Mouse (Mus musculus): ENCODE measurements around the gene Sh3kbp1. TPM values are rescaled to one million over a fixed set of nuclear protein-coding genes. Genes with fewer than 3 reads are reported as not detected.

Sh3kbp1 gene
- polyA plus RNA-seq, 1 experiment from 2014 or later, result 49.6 TPM

GRCm38 (mm10) chrX:159772137-159772536, 145.1 kb downstream of the Sh3kbp1 start:
- no peak overlapping the region for H3K27ac ChIP-seq (ENCODE audit: low read depth, low read length)
- 52% methylated on average over 4 of the region's 4 CpGs for WGBS
- no peak overlapping the region for H3K4me3 ChIP-seq (ENCODE audit: low read length)
- no peaks in the 10 kb centered on the region for H3K9me3 ChIP-seq (ENCODE audit: control insufficient read depth, low read length)
- H3K9ac ChIP-seq (ENCODE audit: low read depth, low read length), result no peak overlapping the region
- peak; percentile 48; the same call in 1 of the 2 replicates for ATAC-seq
- H3K4me1 ChIP-seq (ENCODE audit: control insufficient read depth, insufficient read depth, low read depth, low read length), result no peaks in the 10 kb centered on the region
- no peak overlapping the region for H3K4me2 ChIP-seq (ENCODE audit: low read length)
- H3K27me3 ChIP-seq (replicated peaks; ENCODE audit: control insufficient read depth, insufficient read depth, low read length), result no peaks in the 10 kb centered on the region
- H3K36me3 ChIP-seq (ENCODE audit: control insufficient read depth, insufficient read depth, low read length), result no peaks in the 10 kb centered on the region

- H3K27ac ChIP-seq (ENCODE audit: low read depth, low read length), result no peak overlapping the region
- H3K9me3 ChIP-seq (ENCODE audit: control insufficient read depth, low read length), result no peaks in the 10 kb centered on the region
- no peaks in the 10 kb centered on the region for H3K27me3 ChIP-seq (replicated peaks; ENCODE audit: control insufficient read depth, insufficient read depth, low read length)
- H3K4me1 ChIP-seq (ENCODE audit: control insufficient read depth, insufficient read depth, low read depth, low read length), result no peaks in the 10 kb centered on the region
- no peak overlapping the region for H3K9ac ChIP-seq (ENCODE audit: low read depth, low read length)
- no peak overlapping the region for H3K4me2 ChIP-seq (ENCODE audit: low read length)
- 46% methylated on average over 4 of the region's 4 CpGs for WGBS
- H3K4me3 ChIP-seq (ENCODE audit: low read length), result no peak overlapping the region
- ATAC-seq, result peak; percentile 50; the same call in 1 of the 2 replicates
- no peaks in the 10 kb centered on the region for H3K36me3 ChIP-seq (ENCODE audit: control insufficient read depth, insufficient read depth, low read length)
These were observed 148.0 kb downstream of the Sh3kbp1 start for GRCm38 (mm10) chrX:159775042-159775441.

GRCm38 (mm10) chrX:159778787-159779186, 151.7 kb downstream of the Sh3kbp1 start:
- ATAC-seq, result no peak
- Histone ChIP-seq H3K27me3 (replicated peaks; ENCODE audit: control insufficient read depth, insufficient read depth, low read length) (no peaks in the 10 kb centered on the region), H3K27ac (ENCODE audit: low read depth, low read length) (no peak overlapping the region), H3K9me3 (ENCODE audit: control insufficient read depth, low read length) (no peaks in the 10 kb centered on the region), H3K9ac (ENCODE audit: low read depth, low read length) (no peak overlapping the region), H3K4me1 (ENCODE audit: control insufficient read depth, insufficient read depth, low read depth, low read length) (no peaks in the 10 kb centered on the region), H3K4me3 (ENCODE audit: low read length) (no peak overlapping the region), H3K4me2 (ENCODE audit: low read length) (no peak overlapping the region), H3K36me3 (ENCODE audit: control insufficient read depth, insufficient read depth, low read length) (no peaks in the 10 kb centered on the region)
- WGBS, result 94% methylated on average over 1 of the region's 1 CpGs

GRCm38 (mm10) chrX:159790516-159790915, 163.4 kb downstream of the Sh3kbp1 start:
- Histone ChIP-seq H3K9me3 (ENCODE audit: control insufficient read depth, low read length) (no peaks in the 10 kb centered on the region), H3K4me2 (ENCODE audit: low read length) (no peak overlapping the region), H3K27me3 (replicated peaks; ENCODE audit: control insufficient read depth, insufficient read depth, low read length) (no peaks in the 10 kb centered on the region), H3K9ac (ENCODE audit: low read depth, low read length) (no peak overlapping the region), H3K4me3 (ENCODE audit: low read length) (no peak overlapping the region), H3K36me3 (ENCODE audit: control insufficient read depth, insufficient read depth, low read length) (no peaks in the 10 kb centered on the region), H3K4me1 (ENCODE audit: control insufficient read depth, insufficient read depth, low read depth, low read length) (no peaks in the 10 kb centered on the region), H3K27ac (ENCODE audit: low read depth, low read length) (no peak overlapping the region)
- WGBS, result 66% methylated on average over 3 of the region's 3 CpGs
- ATAC-seq, result no peak

GRCm38 (mm10) chrX:159795603-159796002, 168.5 kb downstream of the Sh3kbp1 start:
- no peak for ATAC-seq
- no peaks in the 10 kb centered on the region for H3K4me1 ChIP-seq (ENCODE audit: control insufficient read depth, insufficient read depth, low read depth, low read length)

GRCm38 (mm10) chrX:159804371-159804770, 177.3 kb downstream of the Sh3kbp1 start:
- Histone ChIP-seq H3K9ac (ENCODE audit: low read depth, low read length) (no peak overlapping the region), H3K27me3 (replicated peaks; ENCODE audit: control insufficient read depth, insufficient read depth, low read length) (no peaks in the 10 kb centered on the region), H3K36me3 (ENCODE audit: control insufficient read depth, insufficient read depth, low read length) (no peaks in the 10 kb centered on the region), H3K4me1 (ENCODE audit: control insufficient read depth, insufficient read depth, low read depth, low read length) (no peaks in the 10 kb centered on the region), H3K9me3 (ENCODE audit: control insufficient read depth, low read length) (no peaks in the 10 kb centered on the region), H3K27ac (ENCODE audit: low read depth, low read length) (no peak overlapping the region), H3K4me2 (ENCODE audit: low read length) (no peak overlapping the region), H3K4me3 (ENCODE audit: low read length) (no peak overlapping the region)
- no peak for ATAC-seq
- 80% methylated on average over 1 of the region's 1 CpGs for WGBS

More at GRCm38 (mm10) chrX:159795603-159796002, 168.5 kb downstream of the Sh3kbp1 start:
- Histone ChIP-seq H3K4me2 (ENCODE audit: low read length) (no peak overlapping the region), H3K4me3 (ENCODE audit: low read length) (no peak overlapping the region), H3K9me3 (ENCODE audit: control insufficient read depth, low read length) (no peaks in the 10 kb centered on the region), H3K27ac (ENCODE audit: low read depth, low read length) (no peak overlapping the region), H3K36me3 (ENCODE audit: control insufficient read depth, insufficient read depth, low read length) (no peaks in the 10 kb centered on the region), H3K9ac (ENCODE audit: low read depth, low read length) (no peak overlapping the region), H3K27me3 (replicated peaks; ENCODE audit: control insufficient read depth, insufficient read depth, low read length) (no peaks in the 10 kb centered on the region)
- 66% methylated on average over 2 of the region's 2 CpGs for WGBS

- Histone ChIP-seq H3K9me3 (ENCODE audit: control insufficient read depth, low read length) (no peaks in the 10 kb centered on the region), H3K4me2 (ENCODE audit: low read length) (no peak overlapping the region), H3K36me3 (ENCODE audit: control insufficient read depth, insufficient read depth, low read length) (no peaks in the 10 kb centered on the region), H3K9ac (ENCODE audit: low read depth, low read length) (no peak overlapping the region), H3K27me3 (replicated peaks; ENCODE audit: control insufficient read depth, insufficient read depth, low read length) (0 out of 2 replicates have a peak, but pooled peaks cover 2% of the 10 kb centered on the region), H3K27ac (ENCODE audit: low read depth, low read length) (no peak overlapping the region), H3K4me3 (ENCODE audit: low read length) (no peak overlapping the region), H3K4me1 (ENCODE audit: control insufficient read depth, insufficient read depth, low read depth, low read length) (no peaks in the 10 kb centered on the region)
- 83% methylated on average over 6 of the region's 6 CpGs for WGBS
- no peak for ATAC-seq
These were observed 182.4 kb downstream of the Sh3kbp1 start for GRCm38 (mm10) chrX:159809510-159809909.

- no peak for ATAC-seq
- Histone ChIP-seq H3K27ac (ENCODE audit: low read depth, low read length) (no peak overlapping the region), H3K27me3 (replicated peaks; ENCODE audit: control insufficient read depth, insufficient read depth, low read length) (0 out of 2 replicates have a peak, but pooled peaks cover 2% of the 10 kb centered on the region), H3K9me3 (ENCODE audit: control insufficient read depth, low read length) (no peaks in the 10 kb centered on the region), H3K36me3 (ENCODE audit: control insufficient read depth, insufficient read depth, low read length) (no peaks in the 10 kb centered on the region), H3K9ac (ENCODE audit: low read depth, low read length) (no peak overlapping the region), H3K4me1 (ENCODE audit: control insufficient read depth, insufficient read depth, low read depth, low read length) (no peaks in the 10 kb centered on the region), H3K4me2 (ENCODE audit: low read length) (no peak overlapping the region), H3K4me3 (ENCODE audit: low read length) (no peak overlapping the region)
- WGBS, result 76% methylated on average over 3 of the region's 3 CpGs
These were observed 183.4 kb downstream of the Sh3kbp1 start for GRCm38 (mm10) chrX:159810469-159810868.

GRCm38 (mm10) chrX:159817508-159817907, 190.4 kb downstream of the Sh3kbp1 start:
- Histone ChIP-seq H3K4me3 (ENCODE audit: low read length) (no peak overlapping the region), H3K4me2 (ENCODE audit: low read length) (no peak overlapping the region), H3K4me1 (ENCODE audit: control insufficient read depth, insufficient read depth, low read depth, low read length) (no peaks in the 10 kb centered on the region), H3K27me3 (replicated peaks; ENCODE audit: control insufficient read depth, insufficient read depth, low read length) (0 out of 2 replicates have a peak, but pooled peaks cover 2% of the 10 kb centered on the region), H3K27ac (ENCODE audit: low read depth, low read length) (no peak overlapping the region), H3K36me3 (ENCODE audit: control insufficient read depth, insufficient read depth, low read length) (no peaks in the 10 kb centered on the region), H3K9me3 (ENCODE audit: control insufficient read depth, low read length) (no peaks in the 10 kb centered on the region), H3K9ac (ENCODE audit: low read depth, low read length) (no peak overlapping the region)
- no peak for ATAC-seq
- WGBS, result 92% methylated on average over 2 of the region's 2 CpGs

- Histone ChIP-seq H3K27me3 (replicated peaks; ENCODE audit: control insufficient read depth, insufficient read depth, low read length) (no peaks in the 10 kb centered on the region), H3K4me1 (ENCODE audit: control insufficient read depth, insufficient read depth, low read depth, low read length) (no peaks in the 10 kb centered on the region; the same call in 1 of the 2 replicates), H3K9ac (ENCODE audit: low read depth, low read length) (no peak overlapping the region), H3K36me3 (ENCODE audit: control insufficient read depth, insufficient read depth, low read length) (no peaks in the 10 kb centered on the region), H3K27ac (ENCODE audit: low read depth, low read length) (no peak overlapping the region), H3K4me2 (ENCODE audit: low read length) (no peak overlapping the region), H3K4me3 (ENCODE audit: low read length) (no peak overlapping the region), H3K9me3 (ENCODE audit: control insufficient read depth, low read length) (no peaks in the 10 kb centered on the region)
- peak; percentile 57; the same call in 1 of the 2 replicates for ATAC-seq
- WGBS, result 57% methylated on average over 5 of the region's 5 CpGs
These were observed 201.1 kb downstream of the Sh3kbp1 start for GRCm38 (mm10) chrX:159828135-159828534.

Measured in hindbrain, embryonic 16.5 days (tissue).